Mouse (Mus musculus): Measurements from ENCODE around the gene Nedd9. TPM values are rescaled to one million over a fixed set of nuclear protein-coding genes. Genes with fewer than 3 reads are reported as not detected.

Nedd9 gene
- total RNA-seq, 2 experiments from 2014 or later = 13.4 to 14.8 TPM

GRCm38 (mm10) chr13:41418198-41418869 lies 68.8 kb downstream of the Nedd9 start:
- no peak for DNase-seq (ENCODE audit: extremely low spot score in 1 of 2, low spot score in 1 of 2)

GRCm38 (mm10) chr13:41416065-41417016 lies 70.8 kb downstream of the Nedd9 start:
- DNase-seq (ENCODE audit: extremely low spot score in 1 of 2, low spot score in 1 of 2) = no peak

- DNase-seq (ENCODE audit: extremely low spot score in 1 of 2, low spot score in 1 of 2) = no peak
These were observed 76.7 kb downstream of the Nedd9 start for GRCm38 (mm10) chr13:41410191-41411074.

- DNase-seq (ENCODE audit: extremely low spot score in 1 of 2, low spot score in 1 of 2) = no peak
These were observed 77.9 kb downstream of the Nedd9 start for GRCm38 (mm10) chr13:41409291-41409690.

- no peak for DNase-seq (ENCODE audit: extremely low spot score in 1 of 2, low spot score in 1 of 2)
These were observed 78.7 kb downstream of the Nedd9 start for GRCm38 (mm10) chr13:41408374-41408952.

GRCm38 (mm10) chr13:41405009-41405408 lies 82.2 kb downstream of the Nedd9 start:
- no peak for DNase-seq (ENCODE audit: extremely low spot score in 1 of 2, low spot score in 1 of 2)

- no peak for DNase-seq (ENCODE audit: extremely low spot score in 1 of 2, low spot score in 1 of 2)
These were observed 83.3 kb downstream of the Nedd9 start for GRCm38 (mm10) chr13:41403838-41404237.

- DNase-seq (ENCODE audit: extremely low spot score in 1 of 2, low spot score in 1 of 2) = no peak
These were observed 84.6 kb downstream of the Nedd9 start for GRCm38 (mm10) chr13:41402441-41403003.

- DNase-seq (ENCODE audit: extremely low spot score in 1 of 2, low spot score in 1 of 2) = no peak
These were observed 85.4 kb downstream of the Nedd9 start for GRCm38 (mm10) chr13:41401775-41402174.

GRCm38 (mm10) chr13:41400289-41400688 lies 86.9 kb downstream of the Nedd9 start:
- DNase-seq (ENCODE audit: extremely low spot score in 1 of 2, low spot score in 1 of 2) = no peak

GRCm38 (mm10) chr13:41392191-41392590 lies 95.0 kb downstream of the Nedd9 start:
- DNase-seq (ENCODE audit: extremely low spot score in 1 of 2, low spot score in 1 of 2) = no peak

- DNase-seq (ENCODE audit: extremely low spot score in 1 of 2, low spot score in 1 of 2) = no peak
These were observed 96.5 kb downstream of the Nedd9 start for GRCm38 (mm10) chr13:41390698-41391097.

- DNase-seq (ENCODE audit: extremely low spot score in 1 of 2, low spot score in 1 of 2) = no peak
These were observed 100.6 kb downstream of the Nedd9 start for GRCm38 (mm10) chr13:41386581-41386980.

- DNase-seq (ENCODE audit: extremely low spot score in 1 of 2, low spot score in 1 of 2) = no peak
These were observed 102.3 kb downstream of the Nedd9 start for GRCm38 (mm10) chr13:41384896-41385295.

GRCm38 (mm10) chr13:41382635-41383034 lies 104.5 kb downstream of the Nedd9 start:
- DNase-seq (ENCODE audit: extremely low spot score in 1 of 2, low spot score in 1 of 2) = no peak

- DNase-seq (ENCODE audit: extremely low spot score in 1 of 2, low spot score in 1 of 2) = no peak
These were observed 105.2 kb downstream of the Nedd9 start for GRCm38 (mm10) chr13:41381806-41382546.

- DNase-seq (ENCODE audit: extremely low spot score in 1 of 2, low spot score in 1 of 2) = no peak
These were observed 105.9 kb downstream of the Nedd9 start for GRCm38 (mm10) chr13:41381041-41381805.

- DNase-seq (ENCODE audit: extremely low spot score in 1 of 2, low spot score in 1 of 2) = no peak
These were observed 107.2 kb downstream of the Nedd9 start for GRCm38 (mm10) chr13:41379951-41380465.
